Mouse (Mus musculus): ENCODE measurements around the gene Mrpl55.

Gene Mrpl55

DNA sequence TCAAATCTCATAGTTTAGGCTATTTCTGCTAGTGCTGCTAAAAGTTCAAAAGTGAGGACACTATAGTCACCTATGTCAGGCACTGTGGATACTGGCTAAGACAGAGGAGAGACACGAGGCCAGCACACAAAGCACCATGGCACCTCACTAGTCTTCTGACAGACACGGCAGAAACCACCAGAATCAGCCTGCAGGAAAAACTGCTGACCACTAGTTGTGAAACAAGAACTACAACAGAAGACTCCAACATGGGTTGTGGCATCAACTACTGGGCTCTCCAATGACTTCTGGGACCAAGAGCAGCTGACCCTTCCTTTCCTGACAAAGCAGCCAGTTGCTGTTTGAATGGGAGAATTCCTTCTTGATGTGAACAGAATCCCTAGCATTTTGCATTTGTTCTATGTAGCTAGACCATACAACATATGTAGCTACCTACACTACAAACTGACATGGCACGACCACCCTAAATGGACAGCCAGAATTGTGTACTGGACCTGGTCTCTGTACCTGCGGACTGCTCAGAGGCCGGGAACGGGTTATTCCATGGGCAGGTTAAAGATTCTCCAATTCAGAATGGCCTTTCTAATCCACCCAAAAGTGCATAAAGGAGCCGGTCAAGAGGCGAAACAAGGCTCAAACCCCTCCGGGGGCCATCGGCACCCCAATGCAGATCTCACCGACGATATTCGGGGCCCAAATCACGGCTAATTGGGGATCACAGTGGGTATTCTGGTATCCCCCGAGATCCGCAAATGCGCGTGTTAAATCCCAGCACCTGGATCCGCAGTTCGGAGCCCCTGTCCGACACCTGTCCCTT is 24.7 kb downstream of the Mrpl55 start:
- DNase-seq (ENCODE audit: extremely low spot score, low spot score), result no peak

DNA sequence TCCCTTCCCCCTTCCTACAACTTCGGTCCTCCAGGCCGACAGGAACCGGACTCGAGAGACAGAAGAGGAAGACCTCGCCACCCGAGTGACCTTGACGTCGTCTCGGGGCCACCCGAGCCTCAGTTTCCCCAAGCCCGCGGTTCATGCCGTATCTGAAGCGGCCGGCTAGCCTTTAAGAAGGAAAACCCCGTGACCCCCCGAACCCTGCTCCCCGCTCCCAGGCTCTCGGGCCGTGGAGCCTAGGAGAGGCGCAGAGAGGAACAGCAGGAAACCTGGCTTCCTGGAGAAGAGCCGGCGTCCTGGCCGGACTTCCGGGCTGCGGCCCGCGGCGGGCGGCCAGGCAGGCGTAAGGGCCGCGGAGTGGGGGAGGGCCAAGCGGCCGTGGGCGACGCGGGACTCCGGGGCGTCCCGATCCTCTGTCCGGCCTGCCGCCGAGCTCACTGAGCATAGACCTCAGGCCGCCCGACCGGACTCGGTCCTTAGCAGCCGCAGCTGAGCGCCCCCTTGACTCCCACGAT is 25.4 kb downstream of the Mrpl55 start:
- no peak for DNase-seq (ENCODE audit: extremely low spot score, low spot score)

- peak; percentile 95 for DNase-seq (ENCODE audit: extremely low spot score, low spot score)
These were observed 26.1 kb downstream of the Mrpl55 start, which contains the start of gene Arf1 for GRCm38 (mm10) chr11:59228122-59228953. Arf1 (minus strand) TSS chr11:59228270.

DNA sequence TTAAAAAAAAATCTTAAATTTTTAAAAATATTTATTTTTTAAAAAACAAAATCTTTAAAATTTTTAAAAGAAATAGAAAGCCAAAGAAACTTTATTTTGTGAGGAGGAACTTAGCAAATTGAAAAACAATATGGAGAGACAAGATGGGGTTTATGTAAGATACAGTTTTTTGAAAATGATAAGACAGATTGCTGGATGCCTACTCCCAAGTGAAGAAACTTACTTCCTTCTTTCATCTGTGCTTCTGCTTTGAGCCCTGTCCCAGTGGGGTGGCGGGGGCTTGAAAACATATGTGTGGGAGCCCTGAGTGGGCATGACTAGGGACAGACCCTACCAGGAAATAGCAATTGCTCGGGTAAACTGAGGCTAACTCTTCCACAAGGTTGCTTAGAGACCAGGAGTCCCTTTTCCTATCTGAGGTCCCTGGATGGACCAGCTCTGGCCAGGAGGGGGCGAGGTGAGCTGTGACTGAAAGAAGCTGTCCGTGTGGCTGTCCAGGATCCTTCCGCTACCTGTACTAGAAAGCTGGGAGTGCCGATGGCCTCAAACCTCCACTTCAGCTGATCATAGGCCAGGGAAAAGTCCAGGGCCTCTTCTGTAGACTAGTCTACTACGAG is 28.0 kb downstream of the Mrpl55 start:
- DNase-seq (ENCODE audit: extremely low spot score, low spot score), result peak; percentile 67

DNA sequence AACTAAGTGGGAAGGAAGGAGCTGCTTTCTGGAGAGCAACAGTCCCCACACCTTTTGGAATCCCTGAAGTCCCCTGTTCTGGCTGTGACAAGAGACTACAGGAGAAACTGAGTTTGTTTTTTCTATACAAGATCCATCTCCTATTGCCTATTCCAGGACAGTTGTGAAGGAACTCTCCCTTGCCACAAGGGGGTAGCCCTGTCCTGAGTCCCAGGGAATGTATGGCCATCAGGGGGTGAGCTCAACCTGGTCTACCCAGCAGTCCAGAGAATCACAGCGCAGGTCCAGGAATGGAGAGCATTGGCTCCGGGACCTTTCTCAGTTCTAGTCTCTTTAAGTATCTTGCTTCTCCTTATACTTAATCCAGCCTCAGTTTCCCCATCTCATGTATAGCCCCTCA is 30.5 kb downstream of the Mrpl55 start:
- DNase-seq (ENCODE audit: extremely low spot score, low spot score), result no peak

GRCm38 (mm10) chr11:59238525-59239427 is 36.5 kb downstream of the Mrpl55 start:
- peak; percentile 68 for DNase-seq (ENCODE audit: extremely low spot score, low spot score)

- DNase-seq (ENCODE audit: extremely low spot score, low spot score), result peak; percentile 19
These were observed 37.1 kb downstream of the Mrpl55 start for GRCm38 (mm10) chr11:59239428-59239785.

DNA sequence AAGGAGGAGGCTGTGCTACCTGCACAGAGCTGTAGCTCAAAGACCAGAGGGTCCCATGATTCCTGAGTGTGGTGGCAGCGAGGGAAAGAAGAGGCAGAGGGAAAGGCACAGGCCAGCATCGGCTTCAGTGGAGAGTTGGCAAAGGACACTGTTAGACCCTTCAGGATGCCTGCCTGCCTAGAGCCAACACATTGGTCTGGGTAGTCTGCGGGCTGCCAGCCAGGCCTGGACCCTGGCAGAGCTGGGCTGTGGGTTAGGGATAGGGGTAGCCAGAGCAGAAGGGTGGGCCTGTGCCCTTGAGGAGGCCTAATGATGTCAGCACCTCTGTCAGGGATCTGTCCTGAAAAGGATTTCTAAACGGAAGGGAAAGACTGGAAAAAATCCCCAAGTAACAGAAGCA is 37.5 kb downstream of the Mrpl55 start:
- DNase-seq (ENCODE audit: extremely low spot score, low spot score), result no peak

DNA sequence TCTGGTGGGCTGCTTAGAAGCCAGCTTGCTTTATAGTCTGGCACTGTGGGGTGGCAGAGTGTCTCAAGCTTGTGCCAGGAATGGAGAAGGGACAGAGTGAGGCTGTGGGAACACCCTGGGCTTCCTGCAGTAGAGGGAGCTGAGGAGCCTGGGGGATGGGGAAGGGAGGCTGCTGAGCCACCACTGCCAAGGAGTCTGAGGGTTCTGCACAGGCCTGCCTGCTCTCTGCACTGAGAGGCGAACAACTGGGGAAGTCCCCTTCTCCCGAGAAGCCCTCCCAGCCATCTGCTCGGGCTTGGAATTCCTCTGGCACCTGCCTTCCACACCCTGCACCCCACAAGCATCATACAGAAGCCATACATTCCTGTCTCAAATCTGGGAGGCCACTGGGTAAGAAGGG is 39.6 kb downstream of the Mrpl55 start:
- DNase-seq (ENCODE audit: extremely low spot score, low spot score), result no peak

- DNase-seq (ENCODE audit: extremely low spot score, low spot score), result no peak
These were observed 41.6 kb downstream of the Mrpl55 start for GRCm38 (mm10) chr11:59243856-59244255.

DNA sequence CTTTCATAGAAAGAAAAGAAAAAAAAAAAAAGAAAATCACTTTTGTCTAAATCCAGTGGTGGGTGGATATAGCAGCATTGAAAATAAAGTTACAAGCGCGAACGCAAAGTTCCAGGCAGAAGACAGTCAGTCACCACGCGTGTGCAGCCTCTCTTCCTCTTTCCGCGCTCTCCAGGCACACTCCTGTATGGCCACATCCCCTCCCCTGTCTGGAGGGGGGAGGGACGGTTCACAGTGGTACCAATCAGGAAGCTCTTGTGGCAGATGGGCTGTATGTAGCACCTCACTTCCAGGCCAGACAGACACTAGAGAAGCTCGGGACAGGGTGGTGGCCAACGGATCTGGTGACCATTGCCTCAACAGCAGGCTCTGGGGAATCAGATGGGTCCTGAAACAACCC is 45.8 kb downstream of the Mrpl55 start:
- no peak for DNase-seq (ENCODE audit: extremely low spot score, low spot score)

All from neural tube, embryonic 10.5 days (tissue).